Mouse (Mus musculus): ENCODE data around the gene Myoz2.

DNA sequence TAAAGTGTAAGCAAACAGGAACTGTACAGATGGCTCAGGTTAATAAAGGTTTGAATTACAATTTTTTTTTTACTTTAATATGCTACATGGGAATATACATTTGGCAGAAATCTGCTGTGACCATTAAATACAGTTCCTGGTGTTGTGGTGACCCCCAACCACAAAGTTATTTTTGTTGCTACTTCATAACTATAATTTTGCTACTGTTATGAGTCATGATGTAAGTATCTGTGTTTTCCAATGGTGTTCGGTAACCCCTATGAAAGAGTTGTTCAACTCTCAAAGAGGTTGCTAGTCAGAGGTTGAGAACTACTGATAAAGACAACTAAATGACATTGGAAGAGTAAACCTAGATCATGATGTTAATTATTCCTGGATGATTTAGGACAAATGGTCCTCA, 7.5 kb upstream of the Myoz2 start:
- TF ChIP-seq CTCF (IDR thresholded peaks at IDR 0.05; ENCODE audit: borderline replicate concordance, extremely low read depth, insufficient read depth, insufficient read length) = no peak
- no peak for TF ChIP-seq POLR2A (IDR thresholded peaks at IDR 0.05; ENCODE audit: borderline replicate concordance, extremely low read depth, insufficient read depth, insufficient read length, poor library complexity, severe bottlenecking)

All from brain, embryonic 14.5 days (tissue).